Mouse (Mus musculus): Measurements from ENCODE around the gene Fam71e1.

Gene Fam71e1

DNA sequence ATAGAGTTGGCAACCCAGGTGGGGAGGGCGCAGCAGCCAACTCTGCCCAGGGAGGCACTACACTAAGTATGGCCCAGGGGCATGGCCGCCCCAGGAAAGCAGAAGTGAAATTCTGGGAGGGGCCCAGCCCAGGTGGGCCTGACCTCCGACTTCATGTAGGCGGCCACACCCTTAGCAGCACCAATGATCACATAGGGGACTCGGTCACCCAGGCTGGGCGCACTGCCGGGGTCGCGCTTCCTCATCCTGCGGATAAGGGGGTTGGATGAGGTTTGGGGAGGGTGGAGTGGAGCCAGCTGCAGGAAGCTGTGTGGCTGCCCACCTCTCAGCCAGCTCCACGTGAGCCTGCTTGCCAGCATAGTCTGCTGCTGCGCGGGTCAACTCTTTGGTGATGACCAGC lies 37.9 kb downstream of the Fam71e1 start:
- no peak for DNase-seq (ENCODE audit: low read depth, low spot score)

DNA sequence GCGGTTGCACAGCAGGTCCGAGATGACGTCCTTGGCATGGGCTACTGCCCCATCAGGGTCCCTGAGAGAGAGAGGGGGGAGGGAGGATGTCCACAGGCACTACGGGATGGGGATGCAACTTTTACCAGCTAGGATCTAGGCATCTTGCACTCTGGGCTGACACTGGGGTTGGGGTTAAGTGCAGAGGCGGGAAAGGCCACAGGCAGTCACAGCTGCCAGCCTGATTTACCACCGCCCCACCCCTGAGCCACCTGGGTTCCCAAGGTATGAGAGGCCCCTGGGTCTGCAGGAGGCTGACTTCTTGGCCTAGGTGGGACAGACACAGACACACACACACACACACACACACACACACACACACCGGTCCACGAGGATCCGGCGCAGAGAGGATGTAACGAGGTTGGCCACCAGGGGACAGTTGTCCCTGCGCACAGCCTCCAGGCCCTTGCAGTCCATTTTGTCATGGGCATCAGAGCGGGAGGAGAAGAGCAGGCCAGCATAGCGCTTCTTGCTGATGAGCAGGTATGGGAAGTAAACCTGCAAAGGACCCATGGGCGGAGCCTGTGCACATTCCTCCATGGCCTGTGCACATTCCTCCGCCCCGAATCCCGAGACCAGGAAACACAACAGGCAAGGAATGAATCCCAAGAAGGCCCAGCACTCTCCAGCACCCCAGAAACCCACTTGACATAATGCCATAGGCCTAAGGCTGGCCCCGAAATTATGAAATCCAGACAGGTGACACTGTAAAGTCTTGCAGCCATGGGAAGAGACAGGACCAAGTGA lies 38.5 kb downstream of the Fam71e1 start:
- DNase-seq (ENCODE audit: low read depth, low spot score), result no peak

DNA sequence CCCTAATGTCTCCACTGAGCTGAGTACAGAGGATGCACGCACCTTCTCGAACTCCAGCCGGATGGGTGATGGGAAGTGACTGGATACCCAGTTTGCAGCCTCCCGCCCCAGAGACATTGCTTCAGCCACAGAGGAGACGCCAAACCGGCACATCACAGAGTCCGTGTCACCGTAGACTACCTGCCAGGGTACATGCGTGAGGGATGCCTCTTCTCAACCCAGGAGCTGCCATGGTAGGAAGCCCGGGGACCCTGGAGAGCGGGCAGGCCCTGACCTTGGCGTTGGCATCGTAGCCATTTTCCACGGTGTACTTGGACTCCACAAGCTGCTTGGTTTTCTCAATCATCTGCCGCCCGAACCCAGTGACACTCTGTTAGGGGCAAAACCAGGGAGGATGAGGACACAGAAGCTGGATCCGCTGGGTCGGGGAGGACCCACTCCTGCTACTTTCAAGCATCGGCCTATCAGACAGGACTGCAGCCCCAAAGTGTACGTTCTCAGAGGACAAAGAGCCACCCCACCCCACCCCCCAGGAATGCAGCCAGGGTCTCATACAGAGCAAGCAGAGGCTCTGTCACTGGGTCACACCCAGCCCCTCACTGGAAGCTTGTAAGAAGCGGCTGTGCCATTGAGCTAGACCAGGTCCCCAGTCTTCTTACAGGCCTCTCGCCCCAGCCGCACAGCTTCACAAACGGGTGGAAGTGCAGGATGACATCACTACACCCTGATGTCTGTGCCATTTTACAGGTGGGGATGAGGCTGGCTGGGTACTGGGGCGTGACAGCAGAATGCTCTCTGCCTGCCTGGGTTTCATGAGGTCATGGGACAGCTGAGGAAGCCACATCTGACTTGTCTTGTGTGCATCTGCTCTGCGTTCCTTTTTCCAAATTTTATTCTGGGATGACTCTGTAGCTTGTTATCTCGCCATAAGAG lies 39.5 kb downstream of the Fam71e1 start:
- DNase-seq (ENCODE audit: low read depth, low spot score), result no peak

DNA sequence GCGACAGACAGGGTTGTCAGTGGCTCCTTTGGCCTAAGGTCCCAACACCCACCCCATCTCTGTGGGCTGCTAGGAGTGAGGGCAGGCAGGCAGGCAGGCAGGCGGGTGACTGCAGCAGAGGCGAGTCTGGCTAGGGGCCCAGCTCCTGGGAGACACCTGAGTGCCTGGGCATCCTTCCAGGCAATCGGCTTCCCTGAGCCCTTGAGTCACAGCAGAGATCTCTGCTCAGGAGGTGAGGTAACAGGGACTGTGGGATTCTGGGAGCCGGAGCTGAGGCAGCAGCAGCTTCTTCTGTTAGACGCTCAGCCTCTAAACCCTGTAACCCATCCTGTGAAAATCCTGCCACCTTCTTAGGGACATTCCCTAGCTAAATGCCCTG lies 40.2 kb downstream of the Fam71e1 start:
- DNase-seq (ENCODE audit: low read depth, low spot score), result no peak

- no peak for DNase-seq (ENCODE audit: low read depth, low spot score)
These were observed 40.6 kb downstream of the Fam71e1 start for GRCm38 (mm10) chr7:44537009-44537408.

GRCm38 (mm10) chr7:44537496-44537895 lies 41.1 kb downstream of the Fam71e1 start:
- DNase-seq (ENCODE audit: low read depth, low spot score), result no peak

GRCm38 (mm10) chr7:44538756-44539624 lies 42.6 kb downstream of the Fam71e1 start:
- no peak for DNase-seq (ENCODE audit: low read depth, low spot score)

DNA sequence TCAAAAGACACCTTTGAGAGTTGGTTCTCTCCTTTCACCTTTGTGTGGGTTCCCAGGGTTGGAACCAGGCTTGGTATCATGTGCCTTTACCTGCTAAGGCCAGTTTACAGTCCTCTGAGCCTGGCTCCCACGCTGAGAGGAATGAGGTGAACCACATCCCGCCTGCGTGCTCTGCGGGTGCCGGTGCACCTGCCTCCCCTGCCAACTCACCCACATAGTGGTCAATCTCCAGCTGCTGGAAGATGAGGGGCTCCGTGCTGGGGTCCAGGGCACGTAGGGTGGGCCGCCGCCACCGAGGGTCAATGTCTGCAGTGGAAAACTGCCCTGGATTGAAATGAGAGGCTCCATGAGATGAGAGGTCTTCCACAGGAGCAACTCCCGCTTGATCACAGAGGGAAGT lies 46.2 kb downstream of the Fam71e1 start:
- no peak for DNase-seq (ENCODE audit: low read depth, low spot score)

GRCm38 (mm10) chr7:44543071-44543470 lies 46.7 kb downstream of the Fam71e1 start:
- DNase-seq (ENCODE audit: low read depth, low spot score), result no peak

DNA sequence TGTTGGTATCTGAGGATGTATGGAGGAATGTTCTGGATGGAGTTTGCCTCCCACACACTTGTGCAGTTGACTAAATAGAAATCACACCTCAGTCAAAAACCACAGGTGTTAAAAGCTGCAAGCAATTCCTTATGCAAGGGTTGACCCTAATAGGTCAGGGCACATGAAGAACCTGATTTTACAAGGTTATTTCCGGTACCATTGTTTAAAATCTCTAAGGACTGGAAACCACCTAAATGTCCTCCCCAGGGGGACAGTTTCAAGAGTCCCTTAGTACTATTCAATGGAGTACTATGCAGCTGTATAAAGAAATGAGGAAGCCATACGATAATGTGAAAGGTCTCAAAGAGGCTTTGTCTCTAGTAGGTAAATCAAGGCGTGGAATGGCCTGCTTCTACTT lies 49.9 kb downstream of the Fam71e1 start:
- DNase-seq (ENCODE audit: low read depth, low spot score), result no peak

GRCm38 (mm10) chr7:44547041-44547440 lies 50.7 kb downstream of the Fam71e1 start:
- no peak for DNase-seq (ENCODE audit: low read depth, low spot score)

GRCm38 (mm10) chr7:44547725-44548124 lies 51.3 kb downstream of the Fam71e1 start:
- DNase-seq (ENCODE audit: low read depth, low spot score), result no peak

DNA sequence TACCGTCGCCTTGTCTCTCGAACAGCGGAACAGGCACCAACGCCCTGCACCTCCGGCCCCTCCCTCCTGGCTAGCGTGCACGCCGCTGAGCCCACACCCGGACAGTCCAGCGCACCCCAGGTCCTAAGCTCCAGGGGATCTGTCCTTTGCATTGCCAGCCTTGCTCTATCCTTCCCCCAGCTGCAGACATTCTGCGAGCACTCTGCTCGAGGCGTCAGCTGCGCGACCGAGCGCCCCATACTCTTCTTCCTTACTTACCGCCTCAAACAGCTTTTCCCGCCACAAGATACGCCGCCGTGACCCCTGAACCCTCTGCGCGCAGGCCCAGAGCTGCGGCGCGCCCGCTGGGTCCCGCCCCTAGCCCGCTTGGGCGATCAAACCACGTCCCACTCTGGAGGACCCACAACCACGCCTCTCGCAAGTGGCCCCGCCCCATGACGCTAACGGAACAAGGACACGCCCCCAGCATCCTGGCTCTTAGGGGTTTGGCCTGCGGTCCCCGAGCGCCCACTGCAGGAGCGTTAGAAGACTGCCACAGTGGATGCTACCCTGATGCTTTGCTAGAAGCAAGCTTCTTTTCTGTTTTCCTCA lies 52.2 kb downstream of the Fam71e1 start, which contains the start of gene Pold1:
Gene Pold1, minus strand, starts transcription at position 353 of the 591 bp plus-strand sequence.
- DNase-seq (ENCODE audit: low read depth, low spot score), result peak; percentile 100

- no peak for DNase-seq (ENCODE audit: low read depth, low spot score)
These were observed 53.4 kb downstream of the Fam71e1 start for GRCm38 (mm10) chr7:44549621-44550408.

DNA sequence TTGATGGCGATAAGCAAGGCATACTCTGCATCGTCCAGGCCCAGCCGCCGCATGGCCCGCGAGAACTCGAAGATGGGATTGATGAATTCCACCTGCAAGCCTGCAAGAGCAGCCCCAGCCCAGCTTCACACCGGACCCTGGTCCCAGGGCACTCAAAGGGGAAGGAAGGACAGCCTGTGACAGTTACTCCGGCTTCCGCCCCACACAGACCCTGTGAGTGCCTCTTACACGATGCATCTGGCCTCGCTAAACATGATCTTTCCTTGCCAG lies 54.0 kb downstream of the Fam71e1 start:
- no peak for DNase-seq (ENCODE audit: low read depth, low spot score)
